Mouse (Mus musculus) stomach, embryonic 14.5 days (tissue): Measurements from ENCODE around the gene Khdrbs2. TPM values are rescaled to one million over a fixed set of nuclear protein-coding genes. Genes with fewer than 3 reads are reported as not detected.
"Not testable (repeated sequence)": the region's sequence is repeated elsewhere in the genome, so short reads cannot be mapped to it uniquely, and the experiment has no call there.

ENCODE experiments used
- ATAC-seq: fragments of 200-750 bp; cut with Nextera tagmentation; 2 replicates; pipeline ENCODE4 v1.8.0; 2017; ENCODE audit warnings: low read depth, moderate TSS enrichment; ENCODE audit not compliant: insufficient number of reproducible peaks, insufficient read depth, low FRiP score
- H3K27ac ChIP-seq: fragments of 300-500 bp; sonication (generic); 2 replicates; pipeline ENCODE4 v1.5.1; 2014; ENCODE audit warnings: mild to moderate bottlenecking, low read length, moderate library complexity, mixed read lengths
- H3K27me3 ChIP-seq: fragments of 300-500 bp; sonication (generic); 2 replicates; pipeline ENCODE4 v1.6.1; 2014; ENCODE audit warnings: low read length, control low read depth, mixed read lengths; ENCODE audit not compliant: control insufficient read depth, insufficient read depth
- H3K36me3 ChIP-seq: fragments of 300-500 bp; sonication (generic); 2 replicates; pipeline ENCODE4 v1.6.1; 2014; ENCODE audit warnings: mild to moderate bottlenecking, control low read depth, low read length, moderate library complexity, mixed read lengths; ENCODE audit not compliant: control insufficient read depth, insufficient read depth
- H3K4me1 ChIP-seq: fragments of 300-500 bp; sonication (generic); 2 replicates; pipeline ENCODE4 v1.6.1; 2014; ENCODE audit warnings: low read length, control low read depth, mixed read lengths; ENCODE audit not compliant: control insufficient read depth, insufficient read depth
- H3K4me2 ChIP-seq: fragments of 300-500 bp; sonication (generic); replicated peaks from 2 replicates; pipeline ENCODE4 v1.6.1; 2014; ENCODE audit warnings: low read depth, low read length, control low read depth
- H3K4me3 ChIP-seq: fragments of 300-500 bp; sonication (generic); 2 replicates; pipeline ENCODE4 v1.5.1; 2014; ENCODE audit warnings: low read depth, low read length, control low read depth
- H3K9ac ChIP-seq: fragments of 300-500 bp; sonication (generic); replicated peaks from 2 replicates; pipeline ENCODE4 v1.6.1; 2014; ENCODE audit warnings: low read depth, mild to moderate bottlenecking, control low read depth, low read length, moderate library complexity, mixed read lengths
- H3K9me3 ChIP-seq: fragments of 300-500 bp; sonication (generic); 2 replicates; pipeline ENCODE4 v1.6.1; 2016; ENCODE audit warnings: low read depth, low read length, control low read depth; ENCODE audit not compliant: control insufficient read depth
- WGBS: fragments of 180-500 bp; shearing (Covaris S2); extraction: QIAGEN DNeasy Blood & Tissue Kit; methylation state at CpG from one replicate; pipeline ENCODE4 v1.1.7; 2014; 5-methylcytosine and 5-hydroxymethylcytosine counted together
- polyA plus RNA-seq: library from polyadenylated mRNA; unstranded; fragments of >200 nt; fragmentation: Nextera tagmentation; extraction: Ambion mirVana; gene quantifications from 2 replicates; pipeline ENCODE4 v1.2.1, GENCODE M21; 2014

The Khdrbs2 gene
- polyA plus RNA-seq, 1 experiment from 2014 or later: 6.4 TPM

DNA sequence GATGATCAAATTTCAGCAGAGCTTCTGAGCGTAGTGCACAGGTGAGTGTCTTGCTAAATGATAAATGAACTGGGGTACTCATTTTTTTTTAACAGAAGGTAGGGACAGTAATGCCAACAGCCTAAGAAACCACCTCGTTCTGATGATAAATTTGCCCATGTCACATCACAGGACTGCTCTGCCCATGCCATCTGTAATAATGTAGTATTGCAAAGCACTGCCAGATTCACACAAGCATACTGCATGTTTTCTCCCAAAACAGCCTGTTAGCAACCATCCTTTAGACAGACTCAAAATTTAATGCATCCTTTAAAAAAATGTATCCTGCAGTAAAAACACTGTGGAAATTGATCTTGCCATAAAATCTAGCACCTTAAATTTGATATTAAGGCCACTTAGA, 315.4 kb downstream of the Khdrbs2 start:
- Histone ChIP-seq H3K4me2 (no peak overlapping the region), H3K4me1 (no peaks in the 10 kb centered on the region), H3K27me3 (no peaks in the 10 kb centered on the region), H3K27ac (no peak overlapping the region), H3K9me3 (no peaks in the 10 kb centered on the region), H3K36me3 (no peaks in the 10 kb centered on the region), H3K4me3 (no peak overlapping the region), H3K9ac (no peak overlapping the region)
- 68% methylated on average over 2 of the region's 2 CpGs for WGBS
- no peak for ATAC-seq

DNA sequence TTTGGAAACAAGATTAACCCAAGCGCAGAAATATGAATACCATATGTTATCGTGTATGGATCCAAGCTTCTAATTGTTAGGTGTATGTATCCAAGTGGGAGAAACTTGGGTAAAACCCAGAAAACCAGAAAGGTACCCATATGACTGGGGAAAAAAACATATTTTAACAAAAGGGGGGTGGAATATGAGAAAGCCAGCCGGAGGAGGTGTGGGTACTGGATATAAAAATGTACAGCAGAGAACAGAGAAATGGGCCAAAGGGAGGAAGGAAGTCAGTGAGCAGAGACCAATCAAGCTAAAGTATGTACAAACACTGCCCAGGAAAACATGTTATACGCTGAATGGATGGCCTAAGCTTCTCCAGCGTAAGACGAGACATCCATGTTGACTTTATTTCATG, 330.9 kb downstream of the Khdrbs2 start:
- Histone ChIP-seq H3K9me3 (no peaks in the 10 kb centered on the region), H3K27me3 (no peaks in the 10 kb centered on the region), H3K9ac (no peak overlapping the region), H3K4me2 (no peak overlapping the region), H3K4me3 (no peak overlapping the region), H3K36me3 (no peaks in the 10 kb centered on the region), H3K27ac (no peak overlapping the region), H3K4me1 (no peaks in the 10 kb centered on the region)
- ATAC-seq: no peak
- 93% methylated on average over 6 of the region's 6 CpGs for WGBS

DNA sequence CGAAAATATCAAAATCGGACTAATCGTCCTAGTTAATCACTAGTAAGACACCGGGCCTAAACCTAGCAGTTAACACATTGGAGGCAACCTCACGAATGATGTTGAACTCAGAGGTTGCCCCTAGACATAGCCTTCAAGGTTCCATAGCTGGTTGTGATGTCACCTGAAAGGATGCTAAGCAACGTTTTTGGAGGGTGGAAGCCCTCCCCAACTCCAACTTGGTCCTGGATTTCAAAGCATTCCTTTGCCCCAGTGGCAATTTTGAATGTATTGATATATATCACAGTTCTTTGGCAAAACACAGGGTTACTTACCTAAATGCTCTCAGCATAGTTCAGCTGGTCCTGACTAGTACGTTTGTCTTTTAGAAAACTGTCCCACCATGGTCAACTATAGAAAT, 374.7 kb downstream of the Khdrbs2 start, which contains the start of gene Gm5415:
Gene Gm5415 (minus strand): TSS at position 101 of the 400 bp plus-strand sequence.
- H3K4me3 ChIP-seq, H3K36me3 ChIP-seq, H3K9me3 ChIP-seq, H3K4me1 ChIP-seq, ATAC-seq, H3K9ac ChIP-seq, H3K27me3 ChIP-seq, H3K27ac ChIP-seq, H3K4me2 ChIP-seq: not testable (repeated sequence)
- WGBS: 79% methylated on average over 2 of the region's 7 CpGs

GRCm38 (mm10) chr1:32553459-32553858, 380.9 kb downstream of the Khdrbs2 start:
- no peak overlapping the region for H3K4me3 ChIP-seq
- H3K9me3 ChIP-seq: no peaks in the 10 kb centered on the region
- H3K36me3 ChIP-seq: no peaks in the 10 kb centered on the region
- no peak overlapping the region for H3K9ac ChIP-seq
- no peak overlapping the region for H3K27ac ChIP-seq
- no peak for ATAC-seq
- WGBS: 88% methylated on average over 3 of the region's 3 CpGs
- H3K4me2 ChIP-seq: no peak overlapping the region
- H3K4me1 ChIP-seq: no peaks in the 10 kb centered on the region
- H3K27me3 ChIP-seq: no peaks in the 10 kb centered on the region

- Histone ChIP-seq H3K9me3 (no peaks in the 10 kb centered on the region), H3K4me1 (no peaks in the 10 kb centered on the region), H3K27me3 (no peaks in the 10 kb centered on the region), H3K36me3 (no peaks in the 10 kb centered on the region), H3K27ac (no peak overlapping the region), H3K4me3 (no peak overlapping the region), H3K4me2 (no peak overlapping the region), H3K9ac (no peak overlapping the region)
- ATAC-seq: no peak
- 53% methylated on average over 4 of the region's 4 CpGs for WGBS
Observed at GRCm38 (mm10) chr1:32553925-32554324, 381.4 kb downstream of the Khdrbs2 start.

- no peak for ATAC-seq
- H3K4me1 ChIP-seq: no peaks in the 10 kb centered on the region
- H3K4me3 ChIP-seq: no peak overlapping the region
- H3K4me2 ChIP-seq: no peak overlapping the region
- no peak overlapping the region for H3K9ac ChIP-seq
- WGBS: 92% methylated on average over 2 of the region's 2 CpGs
- H3K27ac ChIP-seq: no peak overlapping the region
- H3K36me3 ChIP-seq: no peaks in the 10 kb centered on the region
- no peaks in the 10 kb centered on the region for H3K9me3 ChIP-seq
- no peaks in the 10 kb centered on the region for H3K27me3 ChIP-seq
Observed at GRCm38 (mm10) chr1:32568901-32569300, 396.4 kb downstream of the Khdrbs2 start.

DNA sequence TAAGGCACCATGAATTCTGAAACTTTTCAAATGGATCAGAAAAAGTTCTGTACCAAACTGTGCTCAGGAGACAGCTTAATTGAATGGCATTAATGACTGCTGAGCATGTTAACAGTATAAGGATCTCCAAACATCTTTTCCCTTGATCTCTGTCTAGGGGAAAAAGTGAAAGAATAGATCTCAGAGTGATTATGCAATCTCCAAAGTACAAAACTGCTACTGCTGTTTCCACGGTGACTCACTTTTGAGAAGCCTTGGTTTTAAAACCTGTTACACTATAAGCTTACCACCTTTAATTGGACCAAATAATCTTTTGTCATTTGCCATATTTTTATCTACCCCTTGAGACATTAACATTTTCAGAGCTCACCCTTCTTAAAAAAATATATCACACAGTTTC, 453.5 kb downstream of the Khdrbs2 start:
- Histone ChIP-seq H3K9me3 (no peaks in the 10 kb centered on the region), H3K4me3 (no peak overlapping the region), H3K9ac (no peak overlapping the region), H3K4me2 (no peak overlapping the region), H3K4me1 (no peaks in the 10 kb centered on the region), H3K36me3 (no peaks in the 10 kb centered on the region), H3K27me3 (no peaks in the 10 kb centered on the region), H3K27ac (no peak overlapping the region)
- 89% methylated on average over 1 of the region's 1 CpGs for WGBS
- no peak for ATAC-seq

GRCm38 (mm10) chr1:32632415-32633354, 460.2 kb downstream of the Khdrbs2 start:
- Histone ChIP-seq H3K27me3 (no peaks in the 10 kb centered on the region), H3K9ac (no peak overlapping the region), H3K4me3 (no peak overlapping the region), H3K27ac (no peak overlapping the region), H3K9me3 (no peaks in the 10 kb centered on the region), H3K4me2 (no peak overlapping the region), H3K4me1 (no peaks in the 10 kb centered on the region), H3K36me3 (no peaks in the 10 kb centered on the region)
- WGBS: 87% methylated on average over 5 of the region's 5 CpGs
- no peak for ATAC-seq
